Mouse (Mus musculus): ENCODE results near the gene Chst4. TPM values are rescaled to one million over a fixed set of nuclear protein-coding genes. Genes with fewer than 3 reads are reported as not detected.
"Not testable (repeated sequence)": the region's sequence is repeated elsewhere in the genome, so short reads cannot be mapped to it uniquely, and the experiment has no call there.

Gene Chst4
- polyA plus RNA-seq, 1 experiment from 2014 or later = not detected

DNA sequence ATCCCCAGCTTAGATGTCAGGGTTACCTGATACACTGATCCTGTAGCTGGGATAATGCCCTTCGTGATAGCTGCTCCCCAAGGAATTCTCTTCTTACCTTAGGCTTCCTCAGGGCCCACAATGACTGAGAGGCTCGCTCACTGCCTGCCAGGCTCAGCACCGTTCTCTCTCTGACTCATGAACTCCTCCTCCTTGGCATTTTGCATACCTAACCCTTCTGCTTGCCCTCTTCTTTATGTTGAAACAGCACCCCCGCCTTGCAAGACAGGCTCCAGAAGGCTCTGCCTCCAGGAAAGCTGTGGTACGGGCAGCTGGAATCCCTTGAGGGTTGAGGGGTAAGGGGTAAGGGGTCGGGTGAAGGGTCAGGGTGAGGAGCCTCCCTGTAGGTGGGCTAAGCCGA, 324 bp downstream of the Chst4 start:
- H3K9me3 ChIP-seq = no peaks in the 10 kb centered on the region
- H3K4me3 ChIP-seq = no peak overlapping the region
- H3K36me3 ChIP-seq (replicated peaks) = no peaks in the 10 kb centered on the region
- peaks cover 12% of the 10 kb centered on the region for H3K4me1 ChIP-seq
- DNase-seq (ENCODE audit: low spot score) = no peak
- no peak overlapping the region for H3K27ac ChIP-seq (replicated peaks)
- H3K27me3 ChIP-seq (replicated peaks; ENCODE audit: low read depth, poor library complexity, severe bottlenecking) = no peaks in the 10 kb centered on the region
- WGBS = 24% methylated on average over 7 of the region's 7 CpGs

DNA sequence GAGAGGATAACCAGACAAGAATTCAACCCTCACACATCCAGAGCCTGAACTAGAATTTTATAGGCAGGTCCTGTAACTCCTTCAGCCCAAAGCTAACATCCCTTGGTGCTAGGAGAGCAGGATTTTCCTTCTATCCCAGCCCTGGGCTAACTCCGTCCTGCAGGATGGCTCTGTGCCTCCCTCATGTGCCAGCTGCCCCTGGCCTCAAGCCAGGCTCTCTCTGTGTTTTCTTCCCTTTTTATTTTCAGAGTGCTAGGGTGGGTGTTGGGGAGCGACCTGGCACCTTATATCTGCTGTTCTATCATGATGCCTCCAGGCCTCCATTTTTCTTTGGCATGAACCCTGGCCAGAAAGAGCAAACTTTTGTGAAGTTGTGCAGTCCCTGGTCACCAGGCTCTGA, 3.4 kb downstream of the Chst4 start:
- Histone ChIP-seq H3K36me3 (replicated peaks) (no peaks in the 10 kb centered on the region), H3K27me3 (replicated peaks; ENCODE audit: low read depth, poor library complexity, severe bottlenecking) (no peaks in the 10 kb centered on the region), H3K4me1 (peaks cover 17% of the 10 kb centered on the region), H3K4me3 (no peak overlapping the region), H3K27ac (replicated peaks) (no peak overlapping the region), H3K9me3 (no peaks in the 10 kb centered on the region)
- WGBS = 80% methylated on average over 2 of the region's 2 CpGs
- DNase-seq (ENCODE audit: low spot score) = no peak

DNA sequence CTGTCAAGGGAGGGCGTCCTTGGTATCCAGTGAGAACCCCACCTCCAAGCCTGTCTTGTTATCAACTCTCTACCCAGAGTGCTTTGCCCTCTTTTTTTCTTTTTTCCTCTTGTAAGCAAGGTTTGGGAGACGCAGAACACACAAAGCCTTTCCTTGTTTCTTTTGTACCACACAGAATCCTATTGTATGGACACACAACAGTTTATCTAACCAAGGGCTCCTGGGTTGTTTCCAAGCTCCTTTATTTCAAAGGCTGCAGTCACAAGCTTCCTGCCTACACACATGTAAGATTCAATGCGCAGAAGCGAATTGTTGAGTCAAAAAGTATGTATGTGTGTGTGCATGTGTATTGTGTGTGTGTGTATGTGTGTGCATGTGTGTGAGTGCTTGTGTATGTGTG, 5.2 kb downstream of the Chst4 start:
- no peaks in the 10 kb centered on the region for H3K27me3 ChIP-seq (replicated peaks; ENCODE audit: low read depth, poor library complexity, severe bottlenecking)
- no peak overlapping the region for H3K27ac ChIP-seq (replicated peaks)
- H3K9me3 ChIP-seq = peaks cover 2% of the 10 kb centered on the region; the same call in 1 of the 2 replicates
- no peaks in the 10 kb centered on the region for H3K36me3 ChIP-seq (replicated peaks)
- no peak for DNase-seq (ENCODE audit: low spot score)
- WGBS = 61% methylated on average over 4 of the region's 4 CpGs
- H3K4me1 ChIP-seq = peaks cover 14% of the 10 kb centered on the region
- H3K4me3 ChIP-seq = no peak overlapping the region

DNA sequence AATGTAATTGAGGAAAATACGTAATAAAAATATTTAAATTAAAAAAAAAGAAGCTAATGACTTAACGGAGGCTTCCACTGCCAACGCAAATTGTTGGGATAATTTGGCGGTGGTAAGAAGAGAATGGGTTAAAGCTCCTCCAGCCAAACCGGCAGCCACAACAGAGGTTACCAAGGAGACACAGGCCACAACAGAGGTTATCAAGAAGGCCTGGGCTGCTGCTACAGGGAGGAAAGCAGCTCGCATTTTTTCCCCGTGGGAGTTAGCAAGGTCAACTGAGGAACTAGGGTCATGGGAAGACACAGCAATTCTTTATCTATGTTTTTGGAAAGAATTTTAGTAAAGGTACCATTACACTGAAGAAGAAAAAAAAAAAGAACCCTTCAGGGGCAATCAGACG, 5.8 kb downstream of the Chst4 start:
- H3K4me3 ChIP-seq; H3K36me3 ChIP-seq (replicated peaks); H3K27ac ChIP-seq (replicated peaks); H3K9me3 ChIP-seq; H3K4me1 ChIP-seq; H3K27me3 ChIP-seq (replicated peaks; ENCODE audit: low read depth, poor library complexity, severe bottlenecking): not testable (repeated sequence)
- DNase-seq (ENCODE audit: low spot score) = peak; percentile 18
- 27% methylated on average over 8 of the region's 8 CpGs for WGBS

DNA sequence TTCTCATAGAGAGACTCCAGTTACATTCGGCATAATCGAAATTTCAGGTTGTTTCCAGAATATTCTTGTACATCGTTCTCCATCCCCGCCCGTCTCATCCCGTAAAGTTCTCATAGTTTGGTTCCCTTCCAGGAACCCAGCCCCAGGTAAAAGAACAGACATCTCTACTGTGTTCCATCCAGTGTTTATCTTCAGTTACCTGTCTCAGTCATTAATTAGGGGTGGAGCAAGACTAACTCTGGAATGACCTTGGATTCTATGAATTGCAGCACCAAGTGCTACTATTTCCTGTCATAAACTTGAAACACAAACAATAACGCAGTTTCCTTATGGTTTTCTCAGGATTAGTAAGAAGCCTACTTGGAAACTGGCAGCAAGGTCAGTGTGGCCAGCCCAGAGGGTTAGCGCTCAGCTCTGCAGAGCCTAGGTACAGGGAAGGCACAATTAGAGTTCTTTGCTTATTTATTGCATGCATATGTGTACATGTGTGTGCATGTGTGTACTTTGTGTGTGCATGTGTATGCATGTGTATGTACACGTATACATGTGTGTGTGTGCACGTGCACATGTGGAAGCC, 16.7 kb downstream of the Chst4 start:
- Histone ChIP-seq H3K9me3 (no peaks in the 10 kb centered on the region), H3K4me1 (no peaks in the 10 kb centered on the region), H3K4me3 (no peak overlapping the region), H3K27ac (replicated peaks) (no peak overlapping the region), H3K36me3 (replicated peaks) (no peaks in the 10 kb centered on the region), H3K27me3 (replicated peaks; ENCODE audit: low read depth, poor library complexity, severe bottlenecking) (no peaks in the 10 kb centered on the region)
- DNase-seq (ENCODE audit: low spot score) = no peak
- WGBS = 93% methylated on average over 10 of the region's 10 CpGs

DNA sequence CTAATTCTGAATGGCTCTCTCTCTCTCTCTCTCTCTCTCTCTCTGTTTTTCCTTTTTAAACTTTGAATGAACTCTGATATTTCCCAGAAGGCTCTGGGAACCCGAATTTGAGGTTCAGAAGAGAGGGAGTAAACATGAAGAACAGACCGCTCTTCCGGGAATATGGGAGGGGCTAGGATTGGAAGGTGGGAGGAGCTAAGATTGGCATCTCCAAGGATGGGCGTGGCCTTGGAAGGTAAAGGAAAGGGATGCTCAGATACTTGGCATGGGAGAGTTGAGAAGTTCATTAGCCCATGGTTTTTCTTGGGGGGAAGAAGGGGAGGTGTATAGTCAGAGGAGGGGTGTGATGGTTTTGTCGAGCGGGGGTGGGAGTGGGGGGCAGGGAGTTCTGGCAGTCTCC, 17.5 kb downstream of the Chst4 start:
- Histone ChIP-seq H3K36me3 (replicated peaks) (no peaks in the 10 kb centered on the region), H3K27ac (replicated peaks) (no peak overlapping the region), H3K4me1 (no peaks in the 10 kb centered on the region), H3K9me3 (no peaks in the 10 kb centered on the region), H3K27me3 (replicated peaks; ENCODE audit: low read depth, poor library complexity, severe bottlenecking) (no peaks in the 10 kb centered on the region), H3K4me3 (no peak overlapping the region)
- WGBS = 64% methylated on average over 6 of the region's 6 CpGs
- DNase-seq (ENCODE audit: low spot score) = no peak

DNA sequence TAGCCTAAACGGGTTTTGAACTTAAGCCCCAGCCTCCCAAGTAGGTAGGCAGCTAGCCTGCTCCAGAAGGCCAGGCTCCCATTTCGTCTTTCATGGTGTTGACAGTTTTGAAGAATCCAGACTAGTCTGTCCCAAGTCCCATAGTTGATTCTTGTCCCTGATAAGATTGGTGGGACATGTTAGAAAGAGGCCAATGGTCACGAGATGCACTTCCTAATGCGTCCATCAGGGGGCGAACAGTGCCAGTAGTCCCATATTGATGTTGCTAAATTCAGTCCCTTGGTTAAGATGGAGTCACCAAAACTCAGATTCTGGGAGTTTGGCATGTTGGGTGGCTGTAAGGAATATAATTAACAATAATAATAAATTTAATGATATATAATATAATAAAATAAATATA, 28.7 kb downstream of the Chst4 start:
- Histone ChIP-seq H3K27me3 (replicated peaks; ENCODE audit: low read depth, poor library complexity, severe bottlenecking) (no peaks in the 10 kb centered on the region), H3K4me1 (peaks cover 7% of the 10 kb centered on the region; the same call in 1 of the 2 replicates), H3K27ac (replicated peaks) (no peak overlapping the region), H3K9me3 (no peaks in the 10 kb centered on the region), H3K36me3 (replicated peaks) (no peaks in the 10 kb centered on the region), H3K4me3 (no peak overlapping the region)
- peak; percentile 62 for DNase-seq (ENCODE audit: low spot score)
- 37% methylated on average over 5 of the region's 5 CpGs for WGBS

DNA sequence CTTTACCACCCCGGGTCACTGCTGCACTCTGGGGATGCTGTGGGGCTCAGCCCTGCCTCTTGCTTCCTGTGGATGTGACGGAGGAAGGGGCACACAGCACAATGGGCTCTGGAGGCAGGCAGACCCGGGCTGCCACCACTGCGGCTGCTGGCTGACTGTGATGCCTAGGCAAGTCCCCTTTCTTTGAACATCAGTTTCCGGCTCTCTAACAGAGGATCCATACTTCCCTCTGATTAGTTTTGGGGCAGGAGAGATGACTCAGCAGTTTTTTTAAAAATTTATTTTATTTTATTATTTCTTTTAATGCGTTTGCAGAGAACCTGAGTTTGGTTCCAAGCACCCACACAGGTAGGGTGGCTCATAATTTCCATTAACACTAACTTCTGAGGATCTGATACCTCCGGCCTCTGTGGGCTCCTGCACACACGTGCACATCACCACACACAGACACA, 30.5 kb downstream of the Chst4 start:
- H3K27ac ChIP-seq (replicated peaks) = no peak overlapping the region; the same call in 1 of the 2 replicates
- no peaks in the 10 kb centered on the region for H3K36me3 ChIP-seq (replicated peaks)
- DNase-seq (ENCODE audit: low spot score) = no peak
- no peaks in the 10 kb centered on the region for H3K27me3 ChIP-seq (replicated peaks; ENCODE audit: low read depth, poor library complexity, severe bottlenecking)
- no peak overlapping the region for H3K4me3 ChIP-seq
- peaks cover 7% of the 10 kb centered on the region; the same call in 1 of the 2 replicates for H3K4me1 ChIP-seq
- WGBS = 72% methylated on average over 8 of the region's 8 CpGs
- H3K9me3 ChIP-seq = no peaks in the 10 kb centered on the region

DNA sequence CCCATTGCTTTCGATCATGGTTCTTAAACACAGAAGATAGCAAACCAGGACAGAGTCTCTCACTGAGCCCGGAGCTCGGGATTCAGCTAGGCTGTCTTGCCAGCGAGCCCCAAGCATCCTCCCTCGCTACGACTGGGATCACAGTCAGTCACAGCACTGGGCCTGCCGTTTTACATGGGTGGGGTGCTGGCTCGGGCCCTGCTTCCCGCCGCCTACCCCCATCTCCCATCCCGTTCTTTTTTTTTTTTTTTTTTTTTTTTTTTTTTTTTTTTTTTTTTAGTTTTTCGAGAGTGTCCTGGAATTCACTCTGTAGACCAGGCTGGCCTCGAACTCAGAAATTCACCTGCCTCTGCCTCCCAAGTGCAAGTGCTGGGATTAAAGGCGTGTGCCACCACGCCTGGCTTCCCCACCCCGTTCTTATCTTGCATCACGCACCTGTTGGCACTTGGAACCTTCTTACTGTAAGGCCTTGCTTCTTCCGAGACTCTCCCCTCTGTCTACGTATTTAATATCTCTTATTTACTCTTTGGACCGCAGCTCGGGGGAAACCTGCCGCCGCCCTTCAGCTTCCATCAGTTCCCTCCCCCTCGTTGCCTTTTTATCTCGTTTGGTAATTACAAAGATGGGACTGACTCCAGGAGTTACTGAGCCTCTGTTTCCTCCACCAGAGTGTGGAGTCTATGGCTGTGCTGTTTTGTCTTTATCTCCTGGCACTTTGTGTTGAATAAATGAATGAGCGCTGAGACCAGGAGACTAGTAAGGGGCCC, 31.1 kb downstream of the Chst4 start:
- Histone ChIP-seq H3K9me3 (no peaks in the 10 kb centered on the region), H3K4me3 (no peak overlapping the region), H3K36me3 (replicated peaks) (no peaks in the 10 kb centered on the region), H3K27ac (replicated peaks) (no peak overlapping the region; the same call in 1 of the 2 replicates), H3K4me1 (peaks cover 7% of the 10 kb centered on the region; the same call in 1 of the 2 replicates), H3K27me3 (replicated peaks; ENCODE audit: low read depth, poor library complexity, severe bottlenecking) (no peaks in the 10 kb centered on the region)
- 87% methylated on average over 26 of the region's 26 CpGs for whole genome bisulfite sequencing
- no peak for DNase-seq (ENCODE audit: low spot score)

DNA sequence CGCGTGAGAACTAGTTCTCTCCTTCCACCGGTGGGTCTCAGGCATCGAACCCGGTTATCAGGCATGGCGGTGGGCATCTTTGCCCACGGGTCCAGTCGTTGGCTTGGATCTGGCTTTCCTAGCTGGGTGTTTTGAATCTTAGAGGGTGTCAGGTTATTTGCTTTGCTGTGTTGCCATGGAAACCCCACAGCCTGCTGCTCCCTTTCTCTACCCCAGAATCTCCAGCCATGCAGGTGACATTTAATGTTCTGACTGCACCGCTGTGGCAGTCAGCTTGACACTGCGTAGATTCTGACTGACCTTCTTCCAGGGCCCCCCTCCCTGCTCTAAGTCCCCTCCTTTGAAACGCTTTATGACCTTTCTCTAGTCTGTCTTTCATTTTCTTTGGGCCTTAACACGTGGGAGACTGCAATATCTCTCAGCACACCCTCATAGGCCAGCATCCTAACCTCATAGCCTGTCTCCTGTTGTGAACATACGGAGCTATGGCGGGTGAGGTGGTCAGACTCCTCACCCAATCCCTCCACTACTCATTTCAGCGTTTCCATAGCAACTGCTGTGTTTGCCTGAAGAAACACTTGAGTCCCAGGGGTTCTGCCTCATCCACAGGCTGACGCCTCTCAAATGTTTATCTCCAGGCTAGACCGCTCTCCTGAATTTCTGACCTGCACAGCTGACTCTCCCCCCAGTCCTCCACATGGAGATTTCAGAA, 33.1 kb downstream of the Chst4 start:
- peak; percentile 21 for DNase-seq (ENCODE audit: low spot score)
- no peak overlapping the region for H3K4me3 ChIP-seq
- H3K4me1 ChIP-seq = peaks cover 7% of the 10 kb centered on the region; the same call in 1 of the 2 replicates
- H3K36me3 ChIP-seq (replicated peaks) = no peaks in the 10 kb centered on the region
- H3K9me3 ChIP-seq = no peaks in the 10 kb centered on the region
- no peaks in the 10 kb centered on the region for H3K27me3 ChIP-seq (replicated peaks; ENCODE audit: low read depth, poor library complexity, severe bottlenecking)
- 68% methylated on average over 17 of the region's 17 CpGs for WGBS
- H3K27ac ChIP-seq (replicated peaks) = no peak overlapping the region

DNA sequence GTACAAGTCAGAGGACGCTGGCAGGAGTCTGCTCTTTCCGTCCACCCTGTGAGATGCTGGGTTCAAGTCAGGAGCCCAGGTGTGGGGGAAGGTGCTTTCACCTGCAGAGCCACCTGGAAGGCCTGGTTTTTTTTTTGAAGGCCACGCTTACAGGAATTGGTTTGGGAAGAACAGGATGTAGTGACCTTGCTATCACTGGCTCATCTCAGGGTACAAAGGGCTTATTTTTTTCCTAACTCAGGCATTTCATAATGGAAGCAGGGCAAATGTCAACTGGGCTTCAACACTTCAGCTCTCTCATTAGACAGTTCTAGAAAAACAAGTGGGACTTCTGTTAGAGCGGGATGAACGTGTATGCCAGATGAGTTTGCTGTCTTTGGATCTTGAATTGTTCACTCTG, 35.2 kb downstream of the Chst4 start:
- Histone ChIP-seq H3K4me1 (peaks cover 7% of the 10 kb centered on the region; the same call in 1 of the 2 replicates), H3K36me3 (replicated peaks) (no peaks in the 10 kb centered on the region), H3K27me3 (replicated peaks; ENCODE audit: low read depth, poor library complexity, severe bottlenecking) (no peaks in the 10 kb centered on the region), H3K4me3 (no peak overlapping the region), H3K27ac (replicated peaks) (no peak overlapping the region), H3K9me3 (no peaks in the 10 kb centered on the region)
- DNase-seq (ENCODE audit: low spot score) = no peak
- 75% methylated on average over 5 of the region's 5 CpGs for WGBS

DNA sequence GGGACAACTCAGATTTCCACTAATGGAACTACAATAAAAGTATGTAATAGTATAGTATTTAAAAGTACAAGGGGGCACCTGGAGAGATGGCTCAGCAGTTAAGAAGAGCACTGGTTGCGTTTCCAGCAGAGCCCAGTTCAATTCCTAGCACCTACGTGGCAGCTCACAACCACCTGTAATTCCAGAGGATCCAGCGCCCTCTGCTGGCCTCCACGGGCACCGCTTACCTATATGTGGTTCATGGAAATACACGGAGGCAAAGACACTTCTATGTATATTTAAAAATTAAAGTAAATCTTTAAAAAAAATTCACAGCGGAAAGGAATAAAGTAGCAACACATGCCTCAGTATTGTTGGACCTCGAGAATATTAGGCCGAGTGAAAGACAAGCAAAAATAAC, 36.6 kb downstream of the Chst4 start:
- peak; percentile 48 for DNase-seq (ENCODE audit: low spot score)
- no peaks in the 10 kb centered on the region for H3K9me3 ChIP-seq
- no peak overlapping the region for H3K4me3 ChIP-seq
- no peaks in the 10 kb centered on the region for H3K27me3 ChIP-seq (replicated peaks; ENCODE audit: low read depth, poor library complexity, severe bottlenecking)
- no peak overlapping the region for H3K27ac ChIP-seq (replicated peaks)
- peaks cover 7% of the 10 kb centered on the region; the same call in 1 of the 2 replicates for H3K4me1 ChIP-seq
- no peaks in the 10 kb centered on the region for H3K36me3 ChIP-seq (replicated peaks)
- WGBS = 38% methylated on average over 9 of the region's 9 CpGs

Measured in embryonic facial prominence, embryonic 10.5 days (tissue).